Mouse (Mus musculus) myocyte (in vitro differentiated cells): ENCODE data around the gene Atg13.

Experiments
- POLR2A ChIP-seq: IDR thresholded peaks from one replicate; pipeline ENCODE4 v1.6.1; 2011; ENCODE audit warnings: low read depth, mild to moderate bottlenecking, control low read depth, moderate library complexity; ENCODE audit not compliant: insufficient read length
- USF1 ChIP-seq: IDR thresholded peaks from one replicate; pipeline ENCODE4 v1.6.1; 2011; ENCODE audit warnings: low read depth, mild to moderate bottlenecking, control low read depth, moderate library complexity

GRCm38 (mm10) chr2:91683919-91684318 is 26.5 kb downstream of the Atg13 start:
- TF ChIP-seq POLR2A: no peak
- no peak for TF ChIP-seq USF1
